Mouse (Mus musculus) right cerebral cortex, postnatal 10 days (tissue): ENCODE measurements at regions not wholly inside any gene's neighbourhood (a gene's known extent, or its start where the extent isn't known, plus 50 kb on each side); places are given as distances from the start of the nearest gene placed in this dataset.

Experiments used
- DNase-seq, 2 experiments: peaks; one replicate each; pipeline ENCODE4 v3.0.0; 2021; ENCODE audit warnings: low spot score in 2 of 2

GRCm38 (mm10) chr6:100046186-100046990 lies 240.9 kb downstream of the Rybp start:
- no peak for DNase-seq

DNA sequence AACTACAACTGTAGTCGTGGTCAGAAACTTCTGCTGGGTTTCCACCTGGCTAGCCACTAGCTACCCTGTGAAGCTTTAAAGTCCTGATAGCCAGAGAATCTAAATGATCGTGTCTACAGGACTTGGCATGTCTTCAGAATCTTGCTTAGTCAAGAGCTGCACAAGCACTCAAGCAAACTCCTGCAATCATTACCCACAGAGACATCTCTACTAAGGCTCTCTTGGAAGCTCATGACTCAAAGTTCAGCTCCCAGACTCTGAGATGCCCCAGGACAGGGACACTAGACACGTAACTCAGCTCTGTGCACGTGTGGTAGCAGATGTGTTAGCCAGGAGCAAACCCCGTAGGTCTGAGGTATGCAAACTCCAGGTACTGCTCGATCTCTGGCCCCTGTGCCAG lies 242.2 kb downstream of the Rybp start:
- DNase-seq, result no peak

- DNase-seq, result no peak
These were observed 246.1 kb downstream of the Rybp start for GRCm38 (mm10) chr6:100041161-100041560.

GRCm38 (mm10) chr6:100040459-100040984 lies 246.8 kb downstream of the Rybp start:
- DNase-seq, result no peak

DNA sequence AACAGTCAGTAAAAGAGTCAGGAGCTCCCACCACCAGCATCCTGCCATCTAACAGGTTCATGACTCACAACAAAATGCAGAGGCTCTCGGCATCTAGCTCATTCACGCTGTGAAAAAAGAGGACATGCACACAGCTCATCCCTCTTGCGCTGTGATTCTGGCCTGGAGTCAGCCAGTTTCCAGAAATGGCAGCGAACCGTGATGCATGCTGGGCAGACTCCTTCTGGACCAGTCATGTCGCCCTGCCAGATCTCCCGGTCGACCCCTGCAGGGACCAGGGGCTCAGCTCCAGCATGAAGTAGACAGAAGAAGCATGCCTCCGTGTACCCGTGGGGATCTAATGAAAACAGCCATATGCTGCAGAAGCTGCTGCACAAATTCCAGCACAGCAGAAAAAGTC lies 254.6 kb downstream of the Rybp start:
- peak; percentile 35 to 41 for DNase-seq

- no peak for DNase-seq
These were observed 256.8 kb downstream of the Rybp start for GRCm38 (mm10) chr6:100030522-100030921.

DNA sequence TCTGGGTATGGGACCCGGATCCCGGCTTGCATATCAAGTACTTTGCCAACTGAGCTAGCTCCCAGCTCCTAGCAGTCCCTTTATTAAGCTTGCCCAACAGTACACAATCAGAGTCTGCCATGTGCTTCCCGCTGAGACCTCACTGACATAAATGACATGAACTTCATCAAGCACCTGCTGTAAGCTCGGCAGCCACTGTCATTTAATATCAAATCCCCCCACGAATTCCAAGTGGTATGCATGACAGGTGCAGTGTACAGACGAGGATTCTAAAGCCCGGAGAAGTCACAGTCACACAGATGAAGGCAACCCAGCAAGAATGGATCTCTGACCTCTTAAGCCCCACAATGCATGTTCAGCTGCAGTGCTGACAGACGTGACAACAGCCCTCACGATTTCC lies 257.3 kb downstream of the Rybp start:
- no peak for DNase-seq

DNA sequence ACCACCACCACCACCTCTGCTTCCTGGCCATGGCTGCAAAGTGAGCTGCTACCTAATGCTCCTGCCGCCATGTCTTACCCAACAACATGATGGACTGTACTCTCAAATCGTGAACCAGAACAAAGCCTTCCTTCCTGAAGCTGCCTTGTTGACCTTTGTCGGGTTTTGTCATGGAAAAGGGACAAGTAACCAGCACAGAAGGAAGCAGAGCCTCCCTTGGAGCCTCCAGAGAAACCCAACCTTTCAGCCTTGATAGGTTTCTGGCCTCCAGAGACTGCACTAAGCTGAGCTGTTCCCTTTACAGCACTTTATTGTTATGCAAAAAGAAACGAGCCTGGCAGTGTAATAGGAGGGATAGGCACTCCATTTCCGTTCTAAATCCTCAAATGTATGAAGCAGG lies 259.8 kb downstream of the Rybp start:
- DNase-seq, result no peak

GRCm38 (mm10) chr6:100025531-100025951 lies 261.7 kb downstream of the Rybp start:
- no peak for DNase-seq

- no peak for DNase-seq
These were observed 263.7 kb downstream of the Rybp start for GRCm38 (mm10) chr6:100023434-100024095.

GRCm38 (mm10) chr6:100019016-100019415 lies 268.3 kb downstream of the Rybp start:
- DNase-seq, result peak; percentile 31 to 46

DNA sequence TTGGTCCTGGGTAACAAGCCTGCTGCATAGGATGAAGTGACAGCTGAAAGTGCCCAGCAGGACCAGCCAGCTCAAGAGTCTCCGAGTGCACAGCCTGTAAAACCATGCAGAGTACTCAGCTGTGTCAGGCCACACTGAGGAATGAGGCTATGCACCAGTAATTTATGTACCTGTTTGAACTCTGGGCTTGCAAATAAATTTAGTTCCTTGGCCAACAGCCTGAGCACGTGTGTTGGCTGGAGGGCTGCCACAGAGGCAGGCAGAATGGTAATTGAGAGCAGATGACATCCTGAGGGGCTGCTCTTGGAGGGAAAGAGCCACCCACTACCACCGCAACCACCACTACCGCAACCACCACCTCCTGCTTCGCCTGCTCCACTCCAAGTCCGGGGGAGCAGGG lies 273.3 kb downstream of the Rybp start:
- peak in 1 of 2 experiments; percentile 46 for DNase-seq

- peak; percentile 60 to 74 for DNase-seq
These were observed 275.7 kb downstream of the Rybp start for GRCm38 (mm10) chr6:100011520-100012062.

- no peak for DNase-seq
These were observed 276.3 kb downstream of the Rybp start for GRCm38 (mm10) chr6:100010954-100011481.

DNA sequence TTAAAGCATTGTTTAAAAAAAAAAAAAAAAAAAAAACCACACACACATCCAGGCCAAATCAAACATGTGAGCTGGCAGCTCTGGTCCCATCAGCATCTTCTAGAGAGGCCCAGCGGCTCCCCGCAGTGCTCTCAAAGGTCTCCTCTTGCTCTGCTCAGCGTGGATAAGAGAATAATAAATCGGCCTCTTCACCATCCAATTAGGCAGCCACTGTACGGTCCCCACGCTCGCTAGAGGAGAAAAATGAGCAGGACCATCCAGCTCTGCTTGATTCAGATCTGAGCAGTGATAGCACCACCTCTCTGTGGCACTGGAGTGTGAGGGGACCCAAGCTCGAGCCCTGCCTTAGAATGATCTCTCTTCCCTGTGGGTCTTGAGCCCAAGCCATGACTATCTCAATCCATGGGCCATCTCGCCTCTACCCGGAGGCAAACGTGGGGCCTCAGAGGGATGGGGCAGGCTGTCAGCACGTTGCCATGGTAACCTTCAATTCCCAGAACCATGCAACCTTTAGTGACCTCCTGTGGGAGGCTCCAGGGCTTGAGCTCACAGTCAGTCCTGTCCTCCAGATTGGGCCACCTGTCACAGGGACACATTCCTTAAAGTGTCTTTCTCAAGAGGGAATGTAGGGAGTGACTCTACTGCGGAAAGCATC lies 273.6 kb upstream of the Prok2 start:
- no peak for DNase-seq

DNA sequence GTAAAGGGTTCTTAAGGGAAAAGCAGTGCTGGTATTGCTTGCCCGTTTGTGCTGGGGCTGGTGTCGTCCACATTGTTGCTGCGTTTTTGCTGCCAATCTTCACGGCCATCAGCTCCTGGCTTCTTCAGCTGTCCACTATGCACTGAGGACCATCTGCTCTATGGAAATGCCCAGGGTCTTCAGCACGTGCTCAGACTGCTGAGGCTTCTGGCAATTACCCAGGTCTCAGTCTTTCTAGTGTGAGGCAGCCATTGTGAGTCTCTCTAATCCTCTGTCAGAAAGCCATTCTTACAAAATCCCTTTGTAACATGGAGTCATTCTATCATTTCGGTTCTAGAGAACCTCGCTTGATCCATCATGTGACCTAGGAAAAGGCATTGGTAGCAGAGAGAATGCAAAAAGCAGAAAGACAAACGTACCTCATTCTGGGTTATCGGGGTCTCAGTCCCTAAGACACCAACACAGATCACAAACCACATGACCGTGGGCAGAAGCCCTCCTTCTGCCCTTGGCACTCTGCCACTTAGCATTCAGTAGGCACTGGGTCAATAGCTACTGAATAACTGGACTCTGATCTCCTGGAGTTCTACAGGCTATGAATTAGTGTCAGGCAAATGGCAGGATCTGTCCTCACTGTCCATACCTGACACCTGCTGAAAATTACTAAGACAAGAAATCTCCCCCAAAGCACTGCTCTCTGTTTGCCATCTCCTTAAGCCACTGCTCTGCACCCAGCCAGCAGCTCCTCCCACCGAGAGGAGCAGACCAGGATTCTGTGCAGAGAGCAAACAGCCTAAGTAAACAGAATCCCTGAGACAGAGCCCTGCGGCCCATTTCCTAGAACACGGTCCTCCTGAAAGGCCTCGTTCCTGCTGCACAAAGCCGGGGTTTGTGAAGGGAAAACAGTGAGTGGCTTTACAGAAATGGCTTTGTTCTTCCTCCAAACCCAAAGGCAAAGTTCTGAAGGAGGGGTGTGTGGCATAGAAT lies 270.1 kb upstream of the Prok2 start:
- DNase-seq, result peak in 1 of 2 experiments; percentile 48

GRCm38 (mm10) chr6:99994026-99994425 lies 267.8 kb upstream of the Prok2 start:
- DNase-seq, result peak; percentile 39 to 40

DNA sequence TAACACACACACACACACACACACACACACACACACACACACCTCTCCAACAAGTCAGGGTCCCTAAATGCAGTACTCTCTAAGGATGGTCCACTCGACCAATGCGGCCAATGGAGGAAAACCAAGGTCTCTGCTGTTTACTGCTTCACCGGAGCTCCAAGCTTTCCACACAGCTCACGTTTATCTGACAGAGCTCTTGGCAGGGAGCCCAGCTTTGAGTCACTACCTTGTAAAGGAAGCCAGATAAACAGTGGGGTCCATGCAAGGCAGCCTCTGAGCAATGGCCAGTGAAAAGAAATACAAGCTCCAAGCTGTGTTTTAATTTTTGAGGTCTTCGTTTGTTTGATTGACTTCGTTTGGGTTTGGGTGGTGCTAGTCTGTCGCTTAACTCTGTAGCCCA lies 264.9 kb upstream of the Prok2 start:
- peak; percentile 74 to 79 for DNase-seq

GRCm38 (mm10) chr6:99990604-99991003 lies 264.4 kb upstream of the Prok2 start:
- no peak for DNase-seq

DNA sequence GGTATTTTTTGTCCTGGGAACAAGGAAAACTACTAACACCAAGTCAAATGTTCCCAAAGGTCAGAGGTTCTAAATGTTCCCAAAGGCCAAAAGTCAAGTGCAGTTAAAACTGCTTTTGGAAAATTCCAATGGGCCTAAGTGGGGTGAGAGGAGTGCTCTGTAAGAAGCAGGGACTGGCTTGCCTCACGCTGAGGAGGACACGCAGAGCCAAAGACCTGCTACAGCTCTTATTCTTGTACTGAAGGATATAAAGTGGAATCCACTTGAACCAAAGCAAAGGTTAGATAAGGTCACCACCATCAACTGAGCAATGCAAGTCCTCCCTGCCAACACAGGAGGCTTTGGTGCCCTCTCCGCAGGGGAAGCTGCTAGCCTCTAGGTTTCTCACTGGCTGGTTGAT lies 260.3 kb upstream of the Prok2 start:
- no peak for DNase-seq

- no peak for DNase-seq
These were observed 259.1 kb upstream of the Prok2 start for GRCm38 (mm10) chr6:99985322-99985721.
